Mouse (Mus musculus): ENCODE results near the gene Tyw1. TPM values are rescaled to one million over a fixed set of nuclear protein-coding genes. Genes with fewer than 3 reads are reported as not detected.

The Tyw1 gene
- polyA plus RNA-seq, 1 experiment from 2014 or later = 13.8 TPM

- DNase-seq (ENCODE audit: low spot score) (no peak), ATAC-seq (ENCODE audit: low FRiP score, low TSS enrichment) (no peak)
- no peak overlapping the region for H3K9ac ChIP-seq (ENCODE audit: low read length)
- H3K4me3 ChIP-seq (ENCODE audit: low read depth, low read length) = no peak overlapping the region
- WGBS = 69% methylated on average over 7 of the region's 7 CpGs
- no peak overlapping the region for H3K27ac ChIP-seq (replicated peaks)
- no peak overlapping the region for H3K4me2 ChIP-seq (replicated peaks; ENCODE audit: low read depth)
- H3K4me1 ChIP-seq (replicated peaks; ENCODE audit: control insufficient read depth, insufficient read depth) = no peaks in the 10 kb centered on the region
- TF ChIP-seq CTCF (IDR thresholded peaks at IDR 0.05; ENCODE audit: low read depth) = no peak
- TF ChIP-seq EP300 (optimal IDR thresholded peaks at IDR 0.05) = no peak
- no peaks in the 10 kb centered on the region; the same call in 1 of the 2 replicates for H3K36me3 ChIP-seq (ENCODE audit: control insufficient read depth, insufficient read depth, low read length)
- no peaks in the 10 kb centered on the region for H3K27me3 ChIP-seq (ENCODE audit: control insufficient read depth, insufficient read depth, low read length)
- H3K9me3 ChIP-seq (ENCODE audit: control insufficient read depth, low read length) = no peaks in the 10 kb centered on the region
Observed at GRCm38 (mm10) chr5:130307921-130308320, 52.5 kb downstream of the Tyw1 start.

GRCm38 (mm10) chr5:130310077-130310476 is 54.7 kb downstream of the Tyw1 start:
- Histone ChIP-seq H3K27me3 (ENCODE audit: control insufficient read depth, insufficient read depth, low read length) (no peaks in the 10 kb centered on the region), H3K36me3 (ENCODE audit: control insufficient read depth, insufficient read depth, low read length) (0 out of 2 replicates have a peak, but pooled peaks cover under 1% of the 10 kb centered on the region), H3K4me1 (replicated peaks; ENCODE audit: control insufficient read depth, insufficient read depth) (no peaks in the 10 kb centered on the region), H3K4me2 (replicated peaks; ENCODE audit: low read depth) (no peak overlapping the region), H3K27ac (replicated peaks) (no peak overlapping the region), H3K4me3 (ENCODE audit: low read depth, low read length) (no peak overlapping the region), H3K9ac (ENCODE audit: low read length) (no peak overlapping the region), H3K9me3 (ENCODE audit: control insufficient read depth, low read length) (no peaks in the 10 kb centered on the region)
- no peak for ATAC-seq (ENCODE audit: low FRiP score, low TSS enrichment)
- DNase-seq (ENCODE audit: low spot score) = no peak
- 96% methylated on average over 4 of the region's 4 CpGs for WGBS
- TF ChIP-seq CTCF (IDR thresholded peaks at IDR 0.05; ENCODE audit: low read depth) = peak; percentile 44
- TF ChIP-seq EP300 (optimal IDR thresholded peaks at IDR 0.05) = no peak

GRCm38 (mm10) chr5:130310827-130311226 is 55.4 kb downstream of the Tyw1 start:
- no peak for ATAC-seq (ENCODE audit: low FRiP score, low TSS enrichment)
- Histone ChIP-seq H3K9me3 (ENCODE audit: control insufficient read depth, low read length) (no peaks in the 10 kb centered on the region), H3K4me1 (replicated peaks; ENCODE audit: control insufficient read depth, insufficient read depth) (no peaks in the 10 kb centered on the region), H3K9ac (ENCODE audit: low read length) (no peak overlapping the region), H3K4me2 (replicated peaks; ENCODE audit: low read depth) (no peak overlapping the region), H3K27ac (replicated peaks) (no peak overlapping the region), H3K36me3 (ENCODE audit: control insufficient read depth, insufficient read depth, low read length) (0 out of 2 replicates have a peak, but pooled peaks cover 2% of the 10 kb centered on the region), H3K27me3 (ENCODE audit: control insufficient read depth, insufficient read depth, low read length) (no peaks in the 10 kb centered on the region), H3K4me3 (ENCODE audit: low read depth, low read length) (no peak overlapping the region)
- DNase-seq (ENCODE audit: low spot score) = no peak
- no peak for TF ChIP-seq CTCF (IDR thresholded peaks at IDR 0.05; ENCODE audit: low read depth)
- TF ChIP-seq EP300 (optimal IDR thresholded peaks at IDR 0.05) = no peak
- WGBS = 41% methylated on average over 7 of the region's 7 CpGs

DNA sequence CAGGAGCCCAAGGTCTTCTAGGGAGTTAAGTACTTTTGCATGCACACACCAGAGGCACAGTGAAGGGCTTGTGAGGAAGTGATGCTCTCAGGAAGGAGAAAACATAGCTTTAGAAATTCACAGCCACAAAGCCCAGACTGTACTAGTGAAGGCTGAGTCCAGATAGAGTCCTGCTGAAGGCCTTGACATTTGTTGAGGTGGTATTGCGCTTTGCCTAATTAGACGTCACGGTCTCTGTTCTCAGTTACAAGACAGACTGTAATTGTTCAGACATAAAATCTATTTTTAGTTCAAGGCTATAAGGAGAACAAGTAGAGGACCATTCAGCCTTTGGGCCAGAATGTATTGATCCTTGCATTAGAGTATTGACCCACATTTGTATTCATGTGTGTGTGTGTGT is 58.1 kb downstream of the Tyw1 start:
- 88% methylated on average over 3 of the region's 3 CpGs for WGBS
- Histone ChIP-seq H3K9ac (ENCODE audit: low read length) (no peak overlapping the region), H3K27me3 (ENCODE audit: control insufficient read depth, insufficient read depth, low read length) (no peaks in the 10 kb centered on the region), H3K27ac (replicated peaks) (no peak overlapping the region), H3K9me3 (ENCODE audit: control insufficient read depth, low read length) (no peaks in the 10 kb centered on the region), H3K36me3 (ENCODE audit: control insufficient read depth, insufficient read depth, low read length) (0 out of 2 replicates have a peak, but pooled peaks cover 4% of the 10 kb centered on the region), H3K4me3 (ENCODE audit: low read depth, low read length) (no peak overlapping the region), H3K4me1 (replicated peaks; ENCODE audit: control insufficient read depth, insufficient read depth) (no peaks in the 10 kb centered on the region), H3K4me2 (replicated peaks; ENCODE audit: low read depth) (no peak overlapping the region)
- no peak for ATAC-seq (ENCODE audit: low FRiP score, low TSS enrichment)
- DNase-seq (ENCODE audit: low spot score) = no peak
- TF ChIP-seq EP300 (optimal IDR thresholded peaks at IDR 0.05) = no peak
- TF ChIP-seq CTCF (IDR thresholded peaks at IDR 0.05; ENCODE audit: low read depth) = no peak

DNA sequence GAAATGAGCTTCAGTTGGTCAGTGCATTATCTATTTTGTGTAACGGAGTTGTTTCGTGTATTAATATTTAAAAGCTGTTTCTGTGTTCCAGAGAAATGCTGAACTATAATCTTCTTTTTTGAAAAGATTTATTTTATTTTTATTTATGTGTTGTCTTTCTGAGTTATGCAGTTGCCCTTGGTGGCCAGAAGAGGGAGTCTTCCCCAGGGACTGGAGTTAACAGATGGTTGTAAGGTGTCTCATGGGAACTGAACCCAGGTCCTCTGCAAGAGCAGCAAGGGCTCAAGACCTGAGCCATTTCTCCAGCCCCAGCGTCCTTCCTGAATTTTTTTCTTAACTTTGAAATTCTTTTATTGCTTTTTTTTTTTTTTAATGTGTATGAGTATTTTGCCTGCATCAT is 59.5 kb downstream of the Tyw1 start:
- Histone ChIP-seq H3K9ac (ENCODE audit: low read length) (no peak overlapping the region), H3K4me1 (replicated peaks; ENCODE audit: control insufficient read depth, insufficient read depth) (no peaks in the 10 kb centered on the region), H3K27me3 (ENCODE audit: control insufficient read depth, insufficient read depth, low read length) (no peaks in the 10 kb centered on the region), H3K36me3 (ENCODE audit: control insufficient read depth, insufficient read depth, low read length) (0 out of 2 replicates have a peak, but pooled peaks cover 4% of the 10 kb centered on the region), H3K9me3 (ENCODE audit: control insufficient read depth, low read length) (no peaks in the 10 kb centered on the region), H3K4me3 (ENCODE audit: low read depth, low read length) (no peak overlapping the region), H3K27ac (replicated peaks) (no peak overlapping the region), H3K4me2 (replicated peaks; ENCODE audit: low read depth) (no peak overlapping the region)
- ATAC-seq (ENCODE audit: low FRiP score, low TSS enrichment) = no peak
- WGBS = 93% methylated on average over 3 of the region's 3 CpGs
- DNase-seq (ENCODE audit: low spot score) = no peak
- TF ChIP-seq CTCF (IDR thresholded peaks at IDR 0.05; ENCODE audit: low read depth) = peak; percentile 27; the same call in 1 of the 2 replicates
- TF ChIP-seq EP300 (optimal IDR thresholded peaks at IDR 0.05) = no peak

DNA sequence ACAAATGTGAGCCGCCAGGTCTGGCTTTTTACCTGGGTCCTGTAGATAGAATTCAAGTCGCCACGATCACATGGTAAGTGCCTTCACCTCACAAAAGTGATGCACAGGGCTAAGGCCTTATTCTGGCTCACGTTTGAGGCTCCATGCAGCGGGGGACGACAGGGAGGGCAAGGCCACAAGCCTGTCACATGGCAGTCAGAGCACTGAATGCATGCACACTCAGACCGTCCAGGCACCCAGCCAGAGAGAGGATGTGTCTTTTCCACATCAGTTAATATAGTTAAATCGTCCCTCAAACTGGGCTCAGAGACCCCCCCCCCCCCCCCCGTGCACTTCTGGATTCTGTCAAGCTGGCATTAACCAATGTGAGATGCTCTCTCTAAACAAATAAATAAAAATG is 60.9 kb downstream of the Tyw1 start:
- H3K4me1 ChIP-seq (replicated peaks; ENCODE audit: control insufficient read depth, insufficient read depth) = no peaks in the 10 kb centered on the region
- DNase-seq (ENCODE audit: low spot score) (no peak), ATAC-seq (ENCODE audit: low FRiP score, low TSS enrichment) (no peak)
- 0 out of 2 replicates have a peak, but pooled peaks cover 4% of the 10 kb centered on the region for H3K36me3 ChIP-seq (ENCODE audit: control insufficient read depth, insufficient read depth, low read length)
- H3K4me3 ChIP-seq (ENCODE audit: low read depth, low read length) = no peak overlapping the region
- no peaks in the 10 kb centered on the region for H3K9me3 ChIP-seq (ENCODE audit: control insufficient read depth, low read length)
- H3K27ac ChIP-seq (replicated peaks) = no peak overlapping the region
- H3K4me2 ChIP-seq (replicated peaks; ENCODE audit: low read depth) = no peak overlapping the region
- no peak overlapping the region for H3K9ac ChIP-seq (ENCODE audit: low read length)
- no peaks in the 10 kb centered on the region for H3K27me3 ChIP-seq (ENCODE audit: control insufficient read depth, insufficient read depth, low read length)
- 89% methylated on average over 8 of the region's 9 CpGs for WGBS
- no peak for TF ChIP-seq CTCF (IDR thresholded peaks at IDR 0.05; ENCODE audit: low read depth)
- no peak for TF ChIP-seq EP300 (optimal IDR thresholded peaks at IDR 0.05)

Measured in stomach, postnatal 0 days (tissue).